Mouse (Mus musculus): ENCODE data around the gene Epsti1. TPM values are rescaled to one million over a fixed set of nuclear protein-coding genes. Genes with fewer than 3 reads are reported as not detected.

Epsti1 gene
- total and polyA plus RNA-seq, 3 experiments, result not detected

DNA sequence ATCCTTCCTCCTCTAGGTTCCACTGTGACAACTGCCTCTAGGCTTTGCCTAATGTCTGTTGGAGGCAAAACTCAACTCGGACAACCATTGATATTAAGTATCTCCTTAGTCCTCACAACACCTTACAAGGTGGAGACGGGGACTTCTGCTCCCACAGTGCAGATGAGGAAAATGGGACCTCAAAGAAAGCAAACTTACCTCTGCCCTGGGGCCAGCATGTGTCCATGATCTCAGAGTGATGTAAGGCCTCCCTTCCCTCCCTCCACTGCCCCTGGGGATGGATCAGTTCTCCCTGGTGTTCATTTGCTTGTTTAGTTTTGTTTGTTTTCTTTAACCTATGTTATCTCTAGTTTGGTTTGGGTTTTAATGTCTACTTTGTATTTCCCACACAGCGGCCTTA, 1.5 kb upstream of the Epsti1 start:
- TF ChIP-seq TAL1 (IDR thresholded peaks at IDR 0.05; ENCODE audit: low read length) (no peak), ZMIZ1 (IDR thresholded peaks at IDR 0.05; ENCODE audit: low read depth, low read length) (no peak), ETS1 (IDR thresholded peaks at IDR 0.05; ENCODE audit: low read depth, low read length) (no peak), ZNF384 (IDR thresholded peaks at IDR 0.05; ENCODE audit: low read depth, low read length) (no peak), GABPA (IDR thresholded peaks at IDR 0.05; ENCODE audit: low read depth, low read length) (no peak), MAZ (IDR thresholded peaks at IDR 0.05; ENCODE audit: low read depth, low read length) (no peak)
- no peak for DNase-seq (ENCODE audit: low read depth, low spot score)
- no peak overlapping the region for H3K27ac ChIP-seq (ENCODE audit: control insufficient read depth, low read depth, low read length)
- no peaks in the 10 kb centered on the region for H3K9me3 ChIP-seq (replicated peaks; ENCODE audit: insufficient read depth, low read length)
- no peaks in the 10 kb centered on the region for H3K36me3 ChIP-seq (ENCODE audit: control insufficient read depth in 1 of 2, insufficient read depth in 2 of 2, low read length in 2 of 2)
- H3K79me2 ChIP-seq (ENCODE audit: control insufficient read depth, insufficient read depth, low read length, poor library complexity), result no peaks in the 10 kb centered on the region
- H3K4me1 ChIP-seq (ENCODE audit: control insufficient read depth in 1 of 2, insufficient read depth in 2 of 2, low read length in 2 of 2), result no peaks in the 10 kb centered on the region
- H3K4me3 ChIP-seq (ENCODE audit: control insufficient read depth in 1 of 2, insufficient read depth in 1 of 2, low read depth in 2 of 2, low read length in 2 of 2), result no peak overlapping the region
- no peak overlapping the region for H3K9ac ChIP-seq (ENCODE audit: control insufficient read depth, low read depth, low read length, poor library complexity, severe bottlenecking)
- no peaks in the 10 kb centered on the region for H3K27me3 ChIP-seq (ENCODE audit: control insufficient read depth in 1 of 2, insufficient read depth in 2 of 2, low read length in 2 of 2)

DNA sequence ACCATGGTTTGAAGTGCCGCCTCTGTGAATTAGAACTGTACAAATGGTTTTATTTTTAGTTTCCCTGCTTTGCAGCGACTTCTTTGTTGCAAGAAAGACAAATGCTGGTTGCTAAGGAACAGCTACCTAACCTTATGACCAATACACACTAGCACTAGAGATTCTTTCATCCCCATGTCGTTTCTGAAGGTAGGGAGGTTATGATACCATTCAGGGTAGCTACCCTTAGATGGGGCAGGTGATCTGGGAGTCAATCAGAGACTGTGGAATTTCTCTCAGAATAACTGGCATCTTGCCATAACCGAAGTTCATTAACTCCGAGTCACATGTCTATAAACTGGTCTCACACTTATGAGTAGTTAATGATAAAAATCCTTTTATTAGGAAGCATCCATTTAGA, 1.4 kb downstream of the Epsti1 start:
- Histone ChIP-seq H3K9ac (ENCODE audit: control insufficient read depth, low read depth, low read length, poor library complexity, severe bottlenecking) (no peak overlapping the region), H3K4me1 (ENCODE audit: control insufficient read depth in 1 of 2, insufficient read depth in 2 of 2, low read length in 2 of 2) (no peaks in the 10 kb centered on the region), H3K27ac (ENCODE audit: control insufficient read depth, low read depth, low read length) (no peak overlapping the region), H3K9me3 (replicated peaks; ENCODE audit: insufficient read depth, low read length) (no peaks in the 10 kb centered on the region), H3K36me3 (ENCODE audit: control insufficient read depth in 1 of 2, insufficient read depth in 2 of 2, low read length in 2 of 2) (no peaks in the 10 kb centered on the region), H3K79me2 (ENCODE audit: control insufficient read depth, insufficient read depth, low read length, poor library complexity) (no peaks in the 10 kb centered on the region), H3K27me3 (ENCODE audit: control insufficient read depth in 1 of 2, insufficient read depth in 2 of 2, low read length in 2 of 2) (no peaks in the 10 kb centered on the region), H3K4me3 (ENCODE audit: control insufficient read depth in 1 of 2, insufficient read depth in 1 of 2, low read depth in 2 of 2, low read length in 2 of 2) (no peak overlapping the region)
- TF ChIP-seq CHD2 (IDR thresholded peaks at IDR 0.05; ENCODE audit: low read length) (no peak), SMC3 (IDR thresholded peaks at IDR 0.05; ENCODE audit: low read depth, low read length) (no peak), GABPA (IDR thresholded peaks at IDR 0.05; ENCODE audit: low read depth, low read length) (no peak), ELF1 (IDR thresholded peaks at IDR 0.05; ENCODE audit: low read depth, low read length) (no peak), ZMIZ1 (IDR thresholded peaks at IDR 0.05; ENCODE audit: low read depth, low read length) (no peak), SIN3A (IDR thresholded peaks at IDR 0.05; ENCODE audit: low read length) (no peak), MYB (IDR thresholded peaks at IDR 0.05; ENCODE audit: low read depth, low read length) (no peak), CHD1 (IDR thresholded peaks at IDR 0.05; ENCODE audit: low read depth, low read length) (no peak), MAFK (IDR thresholded peaks at IDR 0.05; ENCODE audit: borderline replicate concordance, low read depth, low read length) (no peak), POLR2A (IDR thresholded peaks at IDR 0.05; ENCODE audit: control insufficient read depth in 1 of 2, insufficient read depth in 1 of 2, low read depth in 1 of 2, low read length in 2 of 2, poor library complexity in 1 of 2) (no peak), ZNF384 (IDR thresholded peaks at IDR 0.05; ENCODE audit: low read depth, low read length) (no peak), ZC3H11A (IDR thresholded peaks at IDR 0.05; ENCODE audit: low read depth, low read length) (no peak), BHLHE40 (IDR thresholded peaks at IDR 0.05; ENCODE audit: borderline replicate concordance, low read depth, low read length) (no peak), EP300 (IDR thresholded peaks at IDR 0.05; ENCODE audit: low read depth in 1 of 2, low read length in 2 of 2) (no peak), MYC (IDR thresholded peaks at IDR 0.05; ENCODE audit: low read depth, low read length) (no peak), POLR2AphosphoS2 (IDR thresholded peaks at IDR 0.05; ENCODE audit: low read length) (no peak)
- no peak for DNase-seq (ENCODE audit: low read depth, low spot score)
